Mouse (Mus musculus) forebrain, embryonic 14.5 days (tissue): ENCODE measurements around the gene Mccc2. TPM values are rescaled to one million over a fixed set of nuclear protein-coding genes. Genes with fewer than 3 reads are reported as not detected.

Experiments
- polyA plus RNA-seq: library from polyadenylated mRNA; unstranded; fragments of >200 nt; fragmentation: Nextera tagmentation; extraction: Ambion mirVana; gene quantifications from 2 replicates; pipeline ENCODE4 v1.2.1, GENCODE M21; 2014

The Mccc2 gene
- polyA plus RNA-seq, 1 experiment from 2014 or later: 38.7 TPM

Other genes starting within 250 kb of the Mccc2 start
- gene Cartpt, start 114.5 kb downstream of the Mccc2 start, polyA plus RNA-seq: 3.1 and 3.6 TPM in 2 replicates
- 18.0 and 24.1 TPM in 2 replicates for gene Bdp1, start 88.4 kb upstream of the Mccc2 start, polyA plus RNA-seq
- 409 and 411 TPM in 2 replicates for gene Serf1, start 92.4 kb upstream of the Mccc2 start, polyA plus RNA-seq
- gene Smn1, start 109.2 kb upstream of the Mccc2 start, polyA plus RNA-seq: 57.0 and 61.0 TPM in 2 replicates
- 0.13 and 0.15 TPM in 2 replicates for gene Naip2, start 186.5 kb upstream of the Mccc2 start, polyA plus RNA-seq
- gene Naip5, start 230.7 kb upstream of the Mccc2 start, polyA plus RNA-seq: 0.03 and 0.14 TPM in 2 replicates